Mouse (Mus musculus) MEL (cell line): ENCODE results near the gene Iyd.

Source experiments
- CTCF ChIP-seq, 3 experiments: IDR thresholded peaks in 2 of 3; conservative IDR thresholded peaks in 1 of 3; 2 replicates each; pipeline ENCODE4 v1.5.1; 2011 to 2012; ENCODE audit warnings: low read length in 3 of 3, low read depth in 2 of 3, mild to moderate bottlenecking in 2 of 3, improper control_type of control experiment in 1 of 3, inconsistent platforms in 1 of 3, mixed read lengths in 1 of 3, moderate library complexity in 1 of 3; ENCODE audit not compliant: control insufficient read depth in 1 of 3, insufficient read depth in 1 of 3, poor library complexity in 1 of 3, severe bottlenecking in 1 of 3
- EP300 ChIP-seq, 2 experiments: IDR thresholded peaks; 2 replicates each; pipeline ENCODE4 v1.6.1; 2011; ENCODE audit warnings: improper control_type of control experiment in 2 of 2, low read length in 2 of 2, low read depth in 1 of 2, mild to moderate bottlenecking in 1 of 2
- GATA1 ChIP-seq: IDR thresholded peaks from 2 replicates; pipeline ENCODE4 v1.6.1; 2011; ENCODE audit warnings: low read depth, low read length, improper control_type of control experiment
- HCFC1 ChIP-seq: IDR thresholded peaks from 2 replicates; pipeline ENCODE4 v1.6.1; 2012; ENCODE audit warnings: low read depth, mild to moderate bottlenecking, inconsistent platforms, low read length, improper control_type of control experiment, moderate library complexity
- JUND ChIP-seq: IDR thresholded peaks from 2 replicates; pipeline ENCODE4 v1.6.1; 2011; ENCODE audit warnings: low read depth, mild to moderate bottlenecking, improper control_type of control experiment, low read length
- KAT2A ChIP-seq: conservative IDR thresholded peaks from 2 replicates; pipeline ENCODE4 v1.6.1; 2012; ENCODE audit warnings: low read depth, low read length, improper control_type of control experiment, inconsistent platforms
- POLR2A ChIP-seq, 2 experiments: IDR thresholded peaks; 2 replicates each; pipeline ENCODE4 v1.6.1; 2011 to 2012; ENCODE audit warnings: low read length in 2 of 2, mild to moderate bottlenecking in 2 of 2, control low read depth in 1 of 2, improper control_type of control experiment in 1 of 2, low read depth in 1 of 2, moderate library complexity in 1 of 2; ENCODE audit not compliant: control insufficient read depth in 1 of 2, insufficient read depth in 1 of 2, poor library complexity in 1 of 2
- POLR2AphosphoS5 ChIP-seq: IDR thresholded peaks from 2 replicates; pipeline ENCODE4 v1.6.1; 2012; ENCODE audit warnings: low read depth, borderline replicate concordance, mild to moderate bottlenecking, inconsistent platforms, low read length, moderate library complexity, mixed read lengths
- SIN3A ChIP-seq: IDR thresholded peaks from 2 replicates; pipeline ENCODE4 v1.6.1; 2012; ENCODE audit warnings: low read length, improper control_type of control experiment, inconsistent platforms
- TCF12 ChIP-seq: IDR thresholded peaks from 2 replicates; pipeline ENCODE4 v1.6.1; 2014; ENCODE audit warnings: low read depth, mild to moderate bottlenecking, inconsistent platforms, low read length, improper control_type of control experiment, moderate library complexity
- USF2 ChIP-seq, 2 experiments: IDR thresholded peaks; 2 replicates each; pipeline ENCODE4 v1.6.1; 2011 to 2012; ENCODE audit warnings: improper control_type of control experiment in 2 of 2, low read length in 2 of 2, borderline replicate concordance in 1 of 2, inconsistent platforms in 1 of 2, low read depth in 1 of 2, mild to moderate bottlenecking in 1 of 2; ENCODE audit not compliant: insufficient read depth in 1 of 2
- ZMIZ1 ChIP-seq: IDR thresholded peaks from 2 replicates; pipeline ENCODE4 v1.6.1; 2012; ENCODE audit warnings: low read depth, mild to moderate bottlenecking, inconsistent platforms, low read length, improper control_type of control experiment, moderate library complexity

DNA sequence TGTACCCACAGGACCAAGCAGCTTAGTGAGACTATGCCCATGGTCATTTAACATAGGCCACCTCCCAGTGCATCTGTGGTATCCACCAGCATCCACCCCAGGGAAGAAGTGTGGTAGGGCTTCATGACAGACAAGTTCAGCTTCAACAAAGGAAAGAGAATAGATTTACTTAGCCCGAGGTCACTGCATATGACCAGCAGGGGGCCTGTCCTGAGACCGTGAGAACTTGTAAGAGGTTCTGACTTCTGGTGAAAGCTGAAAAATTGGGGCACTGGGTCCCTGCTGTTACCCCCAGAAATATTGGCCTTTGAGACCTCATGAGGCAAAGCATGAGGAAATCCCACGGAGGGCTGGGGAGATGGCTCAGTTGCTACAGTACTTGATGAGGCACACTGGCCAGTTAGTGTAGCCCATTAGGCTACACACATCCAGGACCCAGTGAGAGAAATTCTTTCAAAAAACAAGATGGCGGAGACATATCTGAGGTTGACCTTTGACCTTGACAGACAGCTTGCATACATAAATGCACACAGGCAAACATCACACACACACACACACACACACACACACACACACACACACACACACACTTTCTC, 34.0 kb downstream of the Iyd start:
- TF ChIP-seq USF2 (IDR thresholded peaks at IDR 0.05; ENCODE audit: borderline replicate concordance in 1 of 2, insufficient read depth in 1 of 2, low read depth in 1 of 2, low read length in 2 of 2) (no peak), POLR2A (IDR thresholded peaks at IDR 0.05; ENCODE audit: control insufficient read depth in 1 of 2, insufficient read depth in 1 of 2, low read depth in 1 of 2, low read length in 2 of 2, poor library complexity in 1 of 2) (no peak), HCFC1 (no peak), POLR2AphosphoS5 (no peak), CTCF (IDR thresholded peaks at IDR 0.05 in 2 of 3, conservative IDR thresholded peaks at IDR 0.05 in 1 of 3; ENCODE audit: control insufficient read depth in 1 of 3, insufficient read depth in 1 of 3, low read depth in 2 of 3, low read length in 3 of 3, poor library complexity in 1 of 3, severe bottlenecking in 1 of 3) (no peak; a peak in 1 of 6 replicates), GATA1 (no peak), KAT2A (no peak), ZMIZ1 (no peak), TCF12 (no peak), JUND (no peak), EP300 (IDR thresholded peaks at IDR 0.05; ENCODE audit: low read depth in 1 of 2, low read length in 2 of 2) (no peak), SIN3A (no peak)
